32 mouse cellular contexts compared by ENCODE assay signal in genomic region chr1:68542942-68543341, GRCm38 (mm10).
"Had no signal": no experiment of that assay in that cellular context is flagged by ENCODE, and none has a peak within 500 bp of the region (broad histone marks: within the 10 kb centered on the region; RNA-seq: fewer than 3 reads in every experiment).

No protein-coding gene starts in this region.

- H3K4me1 ChIP-seq: limb, embryonic 10.5 days; limb, embryonic 12.5 days; limb, embryonic 13.5 days; limb, embryonic 15.5 days; liver, embryonic 12.5 days; liver, embryonic 13.5 days; liver, embryonic 15.5 days; lung, embryonic 15.5 days; megakaryocyte, embryonic 14.5 days; midbrain, embryonic 10.5 days; midbrain, embryonic 12.5 days; midbrain, embryonic 13.5 days; midbrain, embryonic 15.5 days; neural tube, embryonic 12.5 days had no signal

- H3K27ac ChIP-seq: limb, embryonic 10.5 days; limb, embryonic 12.5 days; limb, embryonic 13.5 days; limb, embryonic 15.5 days; liver, embryonic 12.5 days; liver, embryonic 13.5 days; liver, embryonic 14.5 days; liver, embryonic 15.5 days; lung, embryonic 15.5 days; macrophage; midbrain, embryonic 10.5 days; midbrain, embryonic 12.5 days; midbrain, embryonic 13.5 days; midbrain, embryonic 15.5 days; neural tube, embryonic 12.5 days had no signal

- H3K4me2 ChIP-seq: limb, embryonic 12.5 days; limb, embryonic 13.5 days; limb, embryonic 15.5 days; liver, embryonic 11.5 days; liver, embryonic 12.5 days; liver, embryonic 13.5 days; liver, embryonic 15.5 days; lung, embryonic 14.5 days; lung, embryonic 15.5 days; midbrain, embryonic 11.5 days; midbrain, embryonic 12.5 days; midbrain, embryonic 13.5 days; midbrain, embryonic 15.5 days; neural tube, embryonic 12.5 days had no signal

- H3K9me3 ChIP-seq: limb, embryonic 10.5 days; limb, embryonic 12.5 days; limb, embryonic 13.5 days; limb, embryonic 15.5 days; liver, embryonic 12.5 days; liver, embryonic 13.5 days; liver, embryonic 15.5 days; lung, embryonic 15.5 days; megakaryocyte, embryonic 14.5 days; midbrain, embryonic 10.5 days; midbrain, embryonic 12.5 days; midbrain, embryonic 13.5 days; midbrain, embryonic 15.5 days; neural tube, embryonic 12.5 days had no signal

- H3K9ac ChIP-seq: limb, embryonic 12.5 days; limb, embryonic 13.5 days; limb, embryonic 15.5 days; liver, embryonic 12.5 days; liver, embryonic 13.5 days; liver, embryonic 14.5 days; liver, embryonic 15.5 days; liver, postnatal 0 days; lung, embryonic 14.5 days; lung, embryonic 15.5 days; midbrain, embryonic 12.5 days; midbrain, embryonic 13.5 days; midbrain, embryonic 15.5 days; neural tube, embryonic 12.5 days had no signal

- ATAC-seq: liver, embryonic 12.5 days; liver, postnatal 0 days; lung, postnatal 0 days; midbrain, embryonic 13.5 days; midbrain, embryonic 15.5 days; midbrain, embryonic 16.5 days had no signal

- DNase-seq: left cerebral cortex, postnatal 4 days; liver; liver, embryonic 13.5 days; liver, postnatal 0 days; lung, adult 18-20 months; lung, adult 2 months; lung, embryonic 14.5 days; lung, postnatal 10 days; lung, postnatal 14 days; lung, postnatal 36 days; lung, postnatal 4 days; midbrain, embryonic 14.5 days had no signal

- H3K27me3 ChIP-seq: limb, embryonic 12.5 days; limb, embryonic 13.5 days; limb, embryonic 15.5 days; liver, embryonic 12.5 days; liver, embryonic 13.5 days; liver, embryonic 15.5 days; lung, embryonic 15.5 days; megakaryocyte, embryonic 14.5 days; midbrain, embryonic 12.5 days; midbrain, embryonic 13.5 days; midbrain, embryonic 15.5 days; neural tube, embryonic 12.5 days had no signal

- H3K4me3 ChIP-seq: limb, embryonic 10.5 days; limb, embryonic 12.5 days; limb, embryonic 13.5 days; limb, embryonic 15.5 days; liver, embryonic 12.5 days; liver, embryonic 13.5 days; liver, embryonic 15.5 days; lung, embryonic 15.5 days; megakaryocyte, embryonic 14.5 days; midbrain, embryonic 10.5 days; midbrain, embryonic 12.5 days; midbrain, embryonic 13.5 days; midbrain, embryonic 15.5 days; myocyte; neural tube, embryonic 12.5 days had no signal

- H3K36me3 ChIP-seq: limb, embryonic 10.5 days; limb, embryonic 12.5 days; limb, embryonic 13.5 days; limb, embryonic 15.5 days; liver, embryonic 12.5 days; liver, embryonic 13.5 days; liver, embryonic 15.5 days; lung, embryonic 15.5 days; midbrain, embryonic 10.5 days; midbrain, embryonic 12.5 days; midbrain, embryonic 13.5 days; midbrain, embryonic 15.5 days; neural tube, embryonic 12.5 days had no signal
